Mouse (Mus musculus): ENCODE measurements around the gene Cyp4f39.
"Not testable (repeated sequence)": the region's sequence is repeated elsewhere in the genome, so short reads cannot be mapped to it uniquely, and the experiment has no call there.

The Cyp4f39 gene

GRCm38 (mm10) chr17:32527748-32528147, 75.2 kb downstream of the Cyp4f39 start:
- in situ Hi-C loops (cut with MboI; ENCODE audit: low sequenced_read_pairs): no loop called here

DNA sequence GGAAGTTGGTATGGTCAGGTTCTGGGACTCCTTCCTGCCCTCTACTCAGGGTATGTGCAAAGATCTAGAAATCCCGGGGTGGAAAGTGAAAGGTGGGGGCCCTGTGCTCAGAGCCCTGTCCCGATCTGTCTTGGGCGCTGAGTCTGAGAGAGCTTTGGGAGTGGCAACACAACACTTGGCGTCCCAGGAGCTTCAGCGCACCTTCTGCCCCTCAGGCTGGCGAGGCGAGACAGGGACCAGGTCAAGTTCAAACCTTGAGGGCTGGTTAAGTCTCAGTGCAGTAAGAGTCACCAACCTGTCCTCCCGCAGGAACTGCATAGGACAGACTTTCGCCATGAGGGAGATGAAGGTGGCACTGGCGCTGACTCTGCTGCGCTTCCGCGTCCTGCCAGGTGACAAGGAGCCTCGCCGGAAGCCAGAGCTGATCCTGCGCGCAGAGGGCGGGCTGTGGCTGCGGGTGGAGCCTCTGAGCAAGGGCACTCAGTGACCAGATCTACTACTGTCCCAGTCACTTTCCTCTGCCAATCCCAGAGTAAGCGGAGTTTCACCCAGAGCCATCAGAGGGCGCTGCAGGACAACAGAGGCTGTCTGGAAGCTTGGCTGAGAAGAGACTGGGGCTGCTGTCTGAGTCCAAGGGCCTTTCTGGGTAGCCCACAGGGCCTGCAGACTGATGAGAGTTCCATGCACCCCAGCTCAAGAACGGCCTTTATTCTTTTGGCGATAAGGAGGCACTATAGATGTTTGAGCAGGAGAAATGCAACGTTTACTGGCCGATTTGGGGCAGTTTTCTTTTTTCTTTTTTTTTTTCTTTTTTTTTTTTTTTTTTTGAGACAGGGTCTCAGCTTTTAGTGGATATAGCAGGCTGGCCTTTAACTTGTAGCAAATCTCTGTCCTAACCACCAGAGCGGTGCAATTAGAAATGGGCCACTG, 76.2 kb downstream of the Cyp4f39 start:
- in situ Hi-C loops (cut with MboI; ENCODE audit: low sequenced_read_pairs): no loop called here

DNA sequence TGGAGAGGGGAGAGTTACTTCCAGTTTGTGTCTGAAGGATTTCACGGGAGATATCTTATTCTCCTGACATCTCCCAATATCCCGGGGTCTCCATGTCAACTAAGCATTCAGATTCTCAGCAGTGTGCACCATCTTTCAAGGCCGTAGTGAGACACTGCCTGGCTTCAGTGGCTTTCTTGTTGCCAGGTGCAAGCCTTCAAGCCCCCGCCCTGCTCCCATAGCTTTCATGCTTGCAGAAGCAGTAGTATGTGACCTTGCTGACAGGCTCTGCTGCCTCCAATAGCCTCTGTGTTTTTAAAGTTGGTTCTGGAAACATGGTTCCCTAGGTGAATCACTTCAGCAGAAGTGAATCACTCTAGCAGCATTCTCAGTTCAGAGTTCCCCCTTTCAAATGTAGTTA, 79.8 kb downstream of the Cyp4f39 start:
- in situ Hi-C loops (cut with MboI; ENCODE audit: low sequenced_read_pairs): not testable (repeated sequence)

DNA sequence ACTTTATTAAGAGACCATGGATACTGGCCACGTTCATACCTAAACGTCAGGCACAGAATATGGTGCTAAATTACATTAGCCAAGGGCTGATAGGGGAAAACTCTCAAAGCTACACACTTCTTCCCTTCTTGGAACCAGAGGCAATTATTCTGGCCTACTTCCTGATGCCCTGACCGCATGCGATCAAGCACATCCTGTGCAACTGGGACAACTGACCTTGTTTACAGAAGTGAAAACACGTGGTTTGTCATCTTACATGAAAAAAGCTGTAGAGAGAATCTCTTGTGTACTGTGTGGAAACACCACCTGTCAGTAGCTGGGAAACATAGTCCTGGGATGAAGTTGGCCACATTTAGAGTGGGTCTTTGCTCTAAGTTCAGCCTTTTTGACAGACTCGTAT, 81.5 kb downstream of the Cyp4f39 start:
- in situ Hi-C loops (cut with MboI; ENCODE audit: low sequenced_read_pairs): no loop called here

DNA sequence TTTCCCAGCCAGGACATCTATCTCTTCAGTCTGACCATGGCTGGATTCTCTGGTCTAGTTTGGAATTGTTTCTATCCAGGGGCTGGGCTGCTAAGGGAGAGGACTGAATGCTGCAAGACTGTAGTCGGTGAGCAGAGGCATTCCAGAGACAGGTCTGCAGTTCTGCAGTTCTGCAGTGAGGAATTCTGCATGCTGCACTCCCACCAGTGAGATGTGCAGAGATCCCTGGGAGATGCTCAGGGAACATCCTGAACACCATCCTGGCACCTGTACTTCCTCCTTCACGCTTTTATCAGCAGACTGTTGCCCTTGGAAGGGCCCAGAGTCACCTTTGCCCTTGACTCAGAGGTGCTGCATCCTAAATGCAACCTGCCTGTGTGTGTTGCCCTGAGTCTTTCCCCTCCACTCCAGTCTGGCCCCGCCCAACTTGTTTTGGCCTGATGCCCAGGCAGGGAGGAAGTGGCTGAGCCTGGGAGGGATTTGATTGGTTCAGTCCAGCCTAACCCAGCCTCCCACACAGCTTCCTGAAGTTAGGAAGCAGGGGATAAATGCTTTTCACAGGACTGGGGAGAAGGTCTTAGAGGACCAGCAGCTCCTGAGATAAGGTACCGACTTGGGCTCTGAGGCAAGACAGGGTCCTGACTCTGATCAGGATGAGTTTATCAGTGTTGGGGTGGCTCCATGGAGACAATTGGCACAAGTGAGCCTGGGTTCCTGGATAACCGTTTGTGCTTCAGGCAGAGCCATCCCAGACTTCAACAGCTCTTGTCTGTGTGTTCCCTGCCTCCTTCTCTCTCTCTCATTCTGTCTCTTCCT, 83.7 kb downstream of the Cyp4f39 start, which contains the start of gene Cyp4f16:
Gene Cyp4f16 (plus strand): TSS at position 508 of the 816 bp plus-strand sequence.
- in situ Hi-C loops (cut with MboI; ENCODE audit: low sequenced_read_pairs): not testable (repeated sequence)

- in situ Hi-C loops (cut with MboI; ENCODE audit: low sequenced_read_pairs): no loop called here
Measured at GRCm38 (mm10) chr17:32536867-32537250, 84.3 kb downstream of the Cyp4f39 start.
